Mouse (Mus musculus) B cell, adult 2 months (primary cell): ENCODE results near the gene Chn1.

Experiments
- DNase-seq, 2 experiments: peaks; one replicate each; pipeline ENCODE4 v3.0.0; 2022

The Chn1 gene

DNA sequence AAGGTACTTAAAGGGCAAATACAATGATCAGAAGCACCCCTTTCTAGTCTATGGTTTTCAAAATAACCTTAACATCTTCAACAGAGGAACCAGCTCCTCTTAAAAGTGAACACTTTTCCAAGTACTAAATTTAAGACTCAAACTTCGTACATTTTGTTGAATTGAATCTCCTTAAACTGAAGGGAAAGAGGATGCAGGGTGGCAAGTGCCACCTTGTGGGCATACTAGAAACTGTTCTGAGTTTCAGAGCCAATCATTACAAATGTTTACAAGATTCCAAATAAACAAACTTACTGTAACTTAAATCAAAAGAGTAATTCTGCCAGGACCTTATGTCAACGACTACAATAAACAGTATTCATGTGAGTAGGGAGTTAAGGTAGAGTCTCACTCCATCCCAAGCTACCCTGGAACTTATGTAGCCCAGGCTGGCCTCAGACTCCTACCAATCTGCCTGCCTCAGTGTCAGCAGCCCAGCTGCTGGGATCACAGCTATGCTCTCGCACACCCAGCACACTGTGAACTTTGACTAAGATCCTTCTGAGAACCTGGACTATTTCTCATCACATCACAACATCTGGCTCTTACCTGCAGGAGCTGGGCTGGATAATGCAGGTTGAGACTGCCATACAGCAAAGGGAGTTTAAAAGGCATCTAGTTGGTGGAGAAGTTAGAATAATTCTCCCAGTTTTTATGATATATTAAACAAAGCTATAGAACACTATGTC, 29.3 kb downstream of the Chn1 start:
- DNase-seq, result no peak

DNA sequence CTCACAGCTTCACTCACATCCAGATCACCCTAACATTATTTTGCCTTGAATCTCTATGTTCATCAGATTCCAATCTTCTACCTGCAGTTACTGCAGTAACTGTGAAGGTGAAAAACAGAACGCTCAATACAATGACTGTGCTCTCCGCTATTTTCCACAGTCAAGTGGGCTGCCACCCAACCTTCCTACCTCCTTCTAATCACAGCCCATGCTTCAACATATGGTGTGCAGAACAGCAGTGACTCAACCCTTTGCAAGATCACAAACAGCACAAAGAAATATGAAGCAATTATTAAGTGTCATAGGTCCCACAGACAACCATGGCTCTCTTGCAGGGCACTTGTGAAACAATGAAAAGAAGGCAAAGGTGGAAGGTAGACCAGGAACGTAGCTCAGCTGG, 33.9 kb downstream of the Chn1 start:
- no peak for DNase-seq

DNA sequence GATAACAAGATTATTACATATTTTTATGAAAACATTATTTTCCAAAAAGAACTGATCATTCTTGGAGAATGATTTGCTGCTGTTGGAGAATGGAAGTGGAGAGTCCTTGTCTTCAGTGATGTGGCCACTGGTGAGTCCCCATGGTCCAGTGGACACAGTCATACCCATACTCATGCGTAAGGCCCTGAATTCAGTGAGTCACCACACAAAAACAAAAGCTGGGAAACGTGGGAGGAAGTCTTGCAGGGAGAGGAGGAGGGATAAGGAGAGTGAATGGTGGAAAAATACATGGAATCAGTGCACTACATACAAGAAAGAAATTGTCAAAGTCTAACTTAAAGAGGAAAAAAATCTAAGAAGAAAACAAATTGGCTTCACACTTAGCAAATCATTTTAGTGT, 47.3 kb downstream of the Chn1 start:
- no peak for DNase-seq

GRCm38 (mm10) chr2:73724934-73725333, 50.2 kb downstream of the Chn1 start:
- DNase-seq, result no peak

DNA sequence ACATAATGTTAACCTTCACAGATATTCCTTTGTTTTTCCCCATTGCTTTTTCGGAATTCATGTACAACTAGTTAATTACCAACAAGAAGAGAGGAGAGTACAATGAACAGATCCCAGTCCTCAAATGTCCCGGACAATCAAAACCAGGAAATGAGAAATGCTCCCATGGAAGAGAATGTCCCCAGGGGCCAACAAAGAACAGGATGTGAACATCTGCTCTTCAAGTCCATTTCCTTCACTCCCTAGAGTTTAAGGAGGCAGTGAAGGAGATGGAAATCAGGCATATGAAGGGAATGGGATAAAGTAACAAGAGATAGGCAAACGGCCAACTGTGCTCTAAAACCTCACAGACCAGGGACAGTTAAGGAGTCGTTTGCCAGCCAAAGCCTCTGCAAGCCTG, 53.3 kb downstream of the Chn1 start:
- DNase-seq, result no peak

- DNase-seq, result no peak
These were observed 62.7 kb downstream of the Chn1 start for GRCm38 (mm10) chr2:73712481-73712880.

DNA sequence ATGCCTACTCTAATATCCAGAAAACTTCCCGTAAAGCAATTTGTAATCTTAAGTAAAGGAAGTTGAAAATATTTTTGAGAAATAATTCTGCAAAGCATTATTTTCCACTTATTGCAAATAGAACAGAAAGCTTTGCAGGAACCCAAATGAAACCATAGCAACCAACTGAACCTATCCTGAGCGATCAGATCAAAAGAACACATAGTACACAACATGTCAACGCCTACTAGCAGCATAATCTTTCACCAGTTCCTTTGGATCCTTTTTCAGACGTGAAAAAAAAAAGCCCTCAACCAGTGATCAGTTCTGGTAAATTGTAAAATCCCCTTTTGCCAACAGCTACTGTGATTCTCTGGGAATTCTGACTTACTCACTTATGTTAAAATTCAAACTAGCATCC, 82.1 kb downstream of the Chn1 start:
- DNase-seq, result no peak

GRCm38 (mm10) chr2:73690783-73691604, 84.2 kb downstream of the Chn1 start:
- DNase-seq, result no peak

DNA sequence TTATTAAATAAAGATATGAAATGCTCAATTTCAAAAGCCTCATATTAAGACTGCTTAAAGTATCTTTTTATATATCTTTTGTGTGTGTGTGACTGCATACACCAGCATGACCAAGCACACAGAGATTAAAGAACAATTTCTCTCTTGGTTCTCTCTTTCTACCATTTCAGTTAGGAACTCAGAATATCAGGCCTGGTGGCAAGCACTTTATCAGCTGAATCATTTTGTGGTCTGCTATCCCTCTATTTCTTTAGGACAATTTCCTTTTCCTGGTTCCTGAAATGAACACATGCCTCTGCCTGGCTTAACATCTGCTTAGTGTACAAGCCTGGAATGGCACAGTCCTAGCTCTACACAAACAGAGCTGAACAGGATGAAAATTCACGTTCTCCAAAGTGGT, 92.6 kb downstream of the Chn1 start:
- no peak for DNase-seq

GRCm38 (mm10) chr2:73680425-73681027, 94.6 kb downstream of the Chn1 start:
- DNase-seq, result no peak

DNA sequence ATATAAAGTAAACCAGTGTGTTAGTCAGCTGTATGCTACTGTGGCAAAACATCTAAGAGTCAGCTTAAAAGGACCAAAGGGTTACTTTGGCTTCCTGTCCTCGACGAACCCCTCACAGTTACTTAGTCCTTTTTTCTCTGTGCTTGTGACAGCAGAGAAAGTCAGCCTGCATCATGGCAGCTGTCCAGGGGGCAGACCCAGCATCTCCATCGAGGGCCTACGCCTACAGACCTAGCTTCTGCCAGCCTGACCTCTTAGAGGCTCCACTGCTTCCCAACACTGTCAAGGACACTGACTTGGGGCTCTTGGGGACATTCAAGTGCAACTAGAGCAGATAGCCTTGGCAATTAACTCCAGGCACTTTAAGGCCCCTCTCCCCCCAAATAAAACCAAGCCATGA, 106.5 kb downstream of the Chn1 start:
- no peak for DNase-seq

DNA sequence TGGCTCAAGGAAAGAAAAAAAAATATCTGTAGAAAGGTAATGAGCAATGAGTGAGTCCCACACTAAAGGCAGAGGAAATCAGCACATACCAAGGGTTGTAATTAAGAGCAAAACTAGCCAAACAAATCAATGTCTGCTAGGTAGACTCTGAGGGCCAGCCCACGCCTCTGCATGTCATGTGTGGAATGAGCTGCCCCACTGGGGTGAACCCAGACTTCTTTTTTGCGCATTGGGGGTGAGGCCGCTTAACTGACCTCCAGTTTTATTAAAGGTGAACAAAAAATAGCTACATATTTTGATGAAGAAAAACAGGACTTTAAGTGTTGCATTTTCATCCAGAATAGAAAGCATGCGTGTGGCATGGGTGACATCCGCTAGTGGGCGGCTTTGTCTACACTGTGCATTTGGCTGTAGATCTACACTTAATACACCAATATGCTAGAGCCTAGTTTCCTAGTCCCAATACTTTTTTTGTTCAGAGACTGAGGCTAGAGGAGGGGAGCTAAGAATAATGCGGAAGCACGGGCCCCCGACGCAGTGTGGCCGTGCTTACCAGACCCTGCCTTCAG, 114.5 kb downstream of the Chn1 start:
- no peak for DNase-seq

DNA sequence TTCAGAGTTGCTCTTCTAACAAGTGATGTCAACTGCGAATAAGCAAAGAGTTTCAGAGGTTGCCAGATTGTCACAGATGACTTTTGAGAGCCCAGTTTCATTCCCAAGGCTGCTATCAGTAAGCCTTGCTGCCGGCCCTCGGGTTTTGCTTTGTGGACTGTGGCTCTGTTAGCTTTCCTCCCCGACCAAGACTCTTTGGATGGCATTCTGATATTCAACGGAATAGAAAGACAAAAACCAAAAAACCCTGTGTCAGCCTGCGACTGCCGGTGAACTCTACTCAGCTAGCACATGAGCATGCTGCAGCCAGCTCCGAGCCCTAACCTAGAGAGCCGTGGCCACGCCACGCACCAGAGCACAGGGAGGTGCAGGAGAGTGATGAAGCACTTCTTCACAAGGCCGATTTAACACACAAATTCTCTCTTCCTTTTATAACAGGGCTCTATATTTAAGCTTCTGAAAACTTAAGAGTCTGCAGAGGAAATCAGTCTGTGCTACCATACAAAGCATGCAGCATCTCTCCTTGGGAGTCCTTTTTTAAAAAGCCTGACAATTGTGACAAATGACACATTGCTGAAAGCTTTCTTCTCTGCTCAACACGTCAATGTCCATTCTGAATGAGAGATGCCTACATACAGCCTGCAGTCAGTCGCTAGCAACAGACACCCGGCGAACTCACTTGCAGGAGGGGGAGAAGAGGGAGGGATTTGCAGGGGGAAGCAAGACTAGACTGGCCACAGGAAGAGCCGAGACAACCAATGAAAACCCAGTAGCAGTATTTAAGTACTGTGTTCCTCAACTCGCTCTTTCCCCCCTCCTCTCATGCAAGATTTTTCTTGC, 115.2 kb downstream of the Chn1 start:
- DNase-seq, result peak; percentile 3 to 4

DNA sequence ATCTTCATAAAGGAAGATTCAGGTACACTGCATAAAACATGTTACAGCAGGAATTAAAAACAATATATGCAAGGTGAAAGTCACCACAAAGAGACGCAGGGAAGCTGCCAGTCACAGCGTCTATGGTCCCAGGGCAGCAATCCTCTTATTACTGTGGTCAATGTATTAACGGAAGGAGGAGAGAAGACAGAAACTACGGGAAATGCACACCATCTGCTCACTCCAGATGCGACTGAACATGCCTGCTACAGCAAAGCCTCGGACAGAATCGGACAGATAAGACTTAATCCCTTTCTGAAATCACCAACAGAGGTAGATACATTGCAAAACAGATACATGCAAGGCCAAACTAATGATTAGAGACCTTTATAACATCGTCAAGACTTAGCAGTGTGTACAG, 116.1 kb downstream of the Chn1 start:
- no peak for DNase-seq

GRCm38 (mm10) chr2:73657961-73658360, 117.2 kb downstream of the Chn1 start:
- no peak for DNase-seq

DNA sequence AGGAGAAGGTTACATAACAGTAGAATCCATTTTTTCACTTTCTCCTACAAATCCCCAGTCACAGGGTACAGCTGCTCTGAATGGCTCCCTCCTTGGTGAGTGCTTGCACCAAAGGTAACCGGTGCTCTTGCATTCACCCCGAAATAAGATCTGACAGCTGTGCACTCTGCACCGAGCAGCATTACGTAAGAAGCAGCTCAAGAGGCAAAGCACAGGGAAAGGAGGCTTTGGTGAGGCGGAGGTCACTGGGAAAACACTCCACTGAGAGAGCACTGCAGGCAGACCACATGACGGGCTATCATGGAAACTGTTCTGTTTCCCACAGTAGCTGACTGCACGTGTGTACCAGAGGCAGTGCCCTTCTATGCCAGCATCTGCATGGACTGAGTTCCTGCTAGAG, 118.0 kb downstream of the Chn1 start:
- no peak for DNase-seq

DNA sequence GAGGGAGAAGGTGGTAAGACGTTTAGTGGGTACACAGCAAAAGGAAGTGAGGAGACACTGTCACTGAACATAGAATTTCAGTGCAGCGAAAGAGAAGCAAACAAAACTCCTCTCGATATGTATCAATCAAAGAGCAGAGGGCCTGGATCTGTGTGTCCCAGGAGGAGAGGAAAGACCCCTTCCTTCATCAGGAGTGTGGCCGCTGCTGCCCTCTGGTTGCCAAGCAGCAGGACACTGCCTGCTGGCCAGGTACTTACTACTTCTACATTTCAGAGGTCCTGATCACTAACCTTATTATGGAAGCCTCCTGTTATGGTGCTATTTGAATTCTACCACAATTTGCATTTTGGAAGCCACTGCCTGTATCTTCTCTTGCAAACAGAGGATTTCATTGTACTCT, 119.5 kb downstream of the Chn1 start:
- no peak for DNase-seq

DNA sequence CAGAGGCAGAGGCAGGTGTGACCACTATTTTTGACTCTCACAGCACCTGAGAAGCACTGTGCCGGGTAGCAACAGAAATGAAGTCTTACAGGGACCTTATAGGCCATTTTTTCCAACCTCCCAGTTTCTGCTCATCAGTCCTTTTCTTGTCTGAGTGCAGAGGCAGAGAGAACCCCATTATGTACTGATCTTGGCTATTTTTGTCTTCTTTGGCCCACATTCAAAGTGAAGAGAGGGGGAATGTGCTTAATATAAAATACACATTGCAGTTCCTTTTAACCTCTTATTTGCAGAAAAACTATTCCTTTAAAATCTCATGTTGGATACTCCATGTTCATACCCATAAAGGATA, 120.3 kb downstream of the Chn1 start:
- DNase-seq, result no peak

GRCm38 (mm10) chr2:73654059-73654891, 120.9 kb downstream of the Chn1 start:
- DNase-seq, result no peak

DNA sequence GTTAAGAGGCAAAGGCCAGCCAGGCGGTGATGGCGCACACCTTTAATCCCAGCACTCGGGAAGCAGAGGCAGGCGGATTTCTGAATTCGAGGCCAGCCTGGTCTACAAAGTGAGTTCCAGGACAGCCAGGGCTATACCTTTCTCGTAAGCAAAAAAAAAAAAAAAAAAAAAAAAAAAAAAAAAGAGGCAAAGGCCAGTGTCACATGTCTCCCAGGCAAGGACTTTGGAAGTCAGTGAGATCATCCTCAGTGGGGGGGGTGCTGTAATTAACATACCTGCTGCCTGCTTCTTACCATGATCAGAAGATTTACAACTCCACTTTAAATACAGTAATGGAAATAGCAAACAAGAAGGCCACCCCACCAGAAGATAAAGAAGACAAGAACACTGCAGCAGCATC, 137.5 kb downstream of the Chn1 start:
- no peak for DNase-seq

- DNase-seq, result no peak
These were observed 138.8 kb downstream of the Chn1 start for GRCm38 (mm10) chr2:73636387-73636786.

DNA sequence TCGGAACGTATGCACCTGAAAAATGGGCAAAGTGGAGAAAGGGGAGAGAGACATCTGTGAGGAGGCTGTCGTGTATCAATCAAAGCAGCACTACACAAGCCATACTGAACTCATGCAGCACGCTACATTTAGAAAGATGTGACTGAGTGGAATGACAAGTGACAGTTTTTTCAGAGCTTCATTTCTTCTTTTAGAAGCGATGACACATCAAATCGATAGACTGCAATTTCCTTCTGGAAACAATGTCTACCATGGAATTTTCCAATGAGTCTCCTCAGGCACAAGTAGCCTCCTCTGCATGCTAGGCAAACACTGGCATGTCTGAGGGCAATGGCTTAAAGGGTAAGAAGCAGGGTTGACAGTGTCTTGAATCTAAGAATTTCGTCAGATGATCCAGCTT, 143.3 kb downstream of the Chn1 start:
- no peak for DNase-seq
